Mouse (Mus musculus) liver, postnatal 0 days (tissue): ENCODE measurements around the gene Wars2.

Experiments
- CTCF ChIP-seq: sonication (generic); IDR thresholded peaks from 2 replicates; pipeline ENCODE4 v1.5.1; 2016; ENCODE audit warnings: antibody characterized with exemption, low read depth
- EP300 ChIP-seq: IDR thresholded peaks from 2 replicates; pipeline ENCODE4 v1.6.1; 2016; ENCODE audit warnings: antibody characterized with exemption, low read depth, mild to moderate bottlenecking

DNA sequence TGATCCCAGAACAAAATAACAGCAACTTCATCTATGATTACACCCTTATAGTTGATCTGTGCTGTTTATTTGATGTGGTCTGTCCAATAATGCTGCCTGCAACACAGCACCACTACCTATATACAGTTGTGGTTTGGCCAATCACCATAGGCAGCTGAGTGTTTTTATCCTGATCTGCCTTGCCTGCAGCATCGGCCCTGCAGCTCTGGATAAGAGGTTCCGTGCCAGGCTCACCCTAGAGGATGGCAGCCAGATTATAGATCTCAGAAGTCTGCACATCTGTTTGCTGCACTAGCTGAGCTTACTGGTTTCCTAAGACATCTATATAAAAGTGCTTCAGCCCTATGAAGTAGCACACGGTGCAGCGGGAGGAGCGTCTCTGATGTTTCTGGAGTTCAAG lies 32.3 kb downstream of the Wars2 start:
- no peak for TF ChIP-seq CTCF
- TF ChIP-seq EP300: peak; percentile 51; the same call in 1 of the 2 replicates
